ENCODE assay signal across 14 mouse cellular contexts in genomic region chr1:12640983-12641382, GRCm38 (mm10).
A peak's percentile ranks its signal among the peaks of the same experiment; 100 is the strongest.
DNase-seq lines count a peak whose midpoint lies in the region; ATAC-seq and TF ChIP-seq lines count a peak whose summit lies in the region.
"Had no signal": no experiment of that assay in that cellular context is flagged by ENCODE, and none has a peak within 500 bp of the region (broad histone marks: within the 10 kb centered on the region; RNA-seq: fewer than 3 reads in every experiment).

No protein-coding gene starts in this region.

- TF ChIP-seq POLR2A in lung, adult 2 months (IDR thresholded peaks at IDR 0.05; ENCODE audit: borderline replicate concordance, extremely low read depth, low read depth, low read length): no peak

- no peak overlapping the region for H3K4me3 ChIP-seq in forebrain, embryonic 15.5 days
- no peak overlapping the region for H3K4me3 ChIP-seq in forebrain, embryonic 12.5 days (replicated peaks)
- no peak overlapping the region for H3K4me3 ChIP-seq in lung, embryonic 14.5 days (ENCODE audit: low read depth, low read length)
- H3K4me3 ChIP-seq in lung, adult 2 months (replicated peaks; ENCODE audit: extremely low read depth, low read depth, low read length): no peak overlapping the region
- no peak overlapping the region for H3K4me3 ChIP-seq in forebrain, postnatal 0 days (ENCODE audit: low read depth, low read length)
- H3K4me3 ChIP-seq: erythroblast, embryonic 14.5 days; gastrocnemius, adult 2 months; left cerebral cortex, adult 2 months; limb, embryonic 13.5 days had no signal

- 43% methylated on average over 4 of the region's 4 CpGs for WGBS in forebrain, embryonic 15.5 days
- 64% methylated on average over 4 of the region's 4 CpGs for WGBS in forebrain, embryonic 12.5 days
- WGBS in lung, embryonic 14.5 days: 52% methylated on average over 4 of the region's 4 CpGs
- WGBS in lung, adult 2 months: 52% methylated on average over 4 of the region's 4 CpGs
- WGBS in forebrain, postnatal 0 days: 32% methylated on average over 4 of the region's 4 CpGs

- H3K27me3 ChIP-seq in forebrain, embryonic 15.5 days: no peaks in the 10 kb centered on the region
- 0 out of 2 replicates have a peak, but pooled peaks cover 11% of the 10 kb centered on the region for H3K27me3 ChIP-seq in forebrain, embryonic 12.5 days
- no peaks in the 10 kb centered on the region for H3K27me3 ChIP-seq in lung, embryonic 14.5 days (ENCODE audit: insufficient read depth, low read length)
- H3K27me3 ChIP-seq in forebrain, postnatal 0 days (ENCODE audit: insufficient read depth, low read length): no peaks in the 10 kb centered on the region
- H3K27me3 ChIP-seq: limb, embryonic 13.5 days had no signal

- H3K27ac ChIP-seq in forebrain, embryonic 15.5 days (replicated peaks): no peak overlapping the region
- H3K27ac ChIP-seq in forebrain, embryonic 12.5 days: no peak overlapping the region
- H3K27ac ChIP-seq in lung, embryonic 14.5 days (ENCODE audit: low read depth): no peak overlapping the region
- H3K27ac ChIP-seq in forebrain, postnatal 0 days (ENCODE audit: low read depth, low read length): no peak overlapping the region
- H3K27ac ChIP-seq: gastrocnemius, adult 2 months; left cerebral cortex, adult 2 months; limb, embryonic 13.5 days had no signal

- ATAC-seq in forebrain, embryonic 15.5 days (replicated peaks): peak; percentile 67
- ATAC-seq in forebrain, embryonic 12.5 days (ENCODE audit: low FRiP score): no peak
- ATAC-seq in lung, embryonic 14.5 days (ENCODE audit: insufficient read depth): no peak
- peak; percentile 68 for ATAC-seq in forebrain, postnatal 0 days
- ATAC-seq: intestine, postnatal 0 days had no signal

- peaks cover 6% of the 10 kb centered on the region; the same call in 1 of the 2 replicates for H3K4me1 ChIP-seq in forebrain, embryonic 15.5 days
- peaks cover 8% of the 10 kb centered on the region for H3K4me1 ChIP-seq in forebrain, embryonic 12.5 days
- H3K4me1 ChIP-seq in lung, embryonic 14.5 days (ENCODE audit: insufficient read depth): no peaks in the 10 kb centered on the region
- no peaks in the 10 kb centered on the region for H3K4me1 ChIP-seq in lung, adult 2 months (ENCODE audit: control insufficient read depth, insufficient read depth, low read length)
- H3K4me1 ChIP-seq in forebrain, postnatal 0 days (ENCODE audit: insufficient read depth): no peaks in the 10 kb centered on the region
- H3K4me1 ChIP-seq: limb, embryonic 13.5 days had no signal

- no peak overlapping the region for H3K9ac ChIP-seq in forebrain, embryonic 15.5 days (replicated peaks)
- no peak overlapping the region for H3K9ac ChIP-seq in forebrain, embryonic 12.5 days
- H3K9ac ChIP-seq in lung, embryonic 14.5 days: no peak overlapping the region
- H3K9ac ChIP-seq in forebrain, postnatal 0 days: no peak overlapping the region
- H3K9ac ChIP-seq: limb, embryonic 13.5 days had no signal

- peak; percentile 12 for DNase-seq in lung, embryonic 14.5 days
- no peak for DNase-seq in lung, adult 2 months
- peak; percentile 15 for DNase-seq in brain, adult 2 months (ENCODE audit: low read depth, low spot score)
- peak; percentile 50 for DNase-seq in forebrain, postnatal 0 days
- no peak for DNase-seq in spleen, adult 18-20 months
- DNase-seq: adrenal gland, postnatal 14 days; gastrocnemius, adult 2 months; kidney, postnatal 14 days had no signal

- no peaks in the 10 kb centered on the region for H3K36me3 ChIP-seq in forebrain, embryonic 15.5 days
- no peaks in the 10 kb centered on the region for H3K36me3 ChIP-seq in forebrain, embryonic 12.5 days (replicated peaks)
- no peaks in the 10 kb centered on the region for H3K36me3 ChIP-seq in lung, embryonic 14.5 days (ENCODE audit: insufficient read depth)
- no peaks in the 10 kb centered on the region for H3K36me3 ChIP-seq in forebrain, postnatal 0 days (ENCODE audit: insufficient read depth)
- H3K36me3 ChIP-seq: limb, embryonic 13.5 days had no signal

- H3K4me2 ChIP-seq in forebrain, embryonic 15.5 days (replicated peaks): no peak overlapping the region
- H3K4me2 ChIP-seq in forebrain, embryonic 12.5 days: no peak overlapping the region
- H3K4me2 ChIP-seq in lung, embryonic 14.5 days: no peak overlapping the region
- H3K4me2 ChIP-seq in forebrain, postnatal 0 days (ENCODE audit: low read depth): no peak overlapping the region
- H3K4me2 ChIP-seq: limb, embryonic 13.5 days had no signal

- H3K9me3 ChIP-seq in forebrain, embryonic 15.5 days: no peaks in the 10 kb centered on the region
- H3K9me3 ChIP-seq in forebrain, embryonic 12.5 days: no peaks in the 10 kb centered on the region
- no peaks in the 10 kb centered on the region for H3K9me3 ChIP-seq in lung, embryonic 14.5 days (ENCODE audit: low read depth, low read length)
- no peaks in the 10 kb centered on the region for H3K9me3 ChIP-seq in forebrain, postnatal 0 days (ENCODE audit: low read length)
- H3K9me3 ChIP-seq: limb, embryonic 13.5 days had no signal

- no peak for TF ChIP-seq CTCF in lung, embryonic 14.5 days (IDR thresholded peaks at IDR 0.05; ENCODE audit: low read depth)
- no peak for TF ChIP-seq CTCF in lung, adult 2 months (IDR thresholded peaks at IDR 0.05; ENCODE audit: insufficient read depth, low read length)
- no peak for TF ChIP-seq CTCF in forebrain, postnatal 0 days (IDR thresholded peaks at IDR 0.05; ENCODE audit: low read depth)

Comparison
In these comparisons a context has a peak if more than half of its experiments do, and no peak if none do; other contexts are left out.
1. ATAC-seq: peak in forebrain, embryonic 15.5 days (single experiment) and forebrain, postnatal 0 days (single experiment); none in forebrain, embryonic 12.5 days (single experiment) and lung, embryonic 14.5 days (single experiment).
2. DNase-seq: peak in lung, embryonic 14.5 days (single experiment), brain, adult 2 months (single experiment) and forebrain, postnatal 0 days (single experiment); none in lung, adult 2 months (single experiment) and spleen, adult 18-20 months (0 of 2).